Mouse (Mus musculus) right cerebral cortex, postnatal 25 days (tissue): ENCODE measurements around the gene P3h2.
A peak's percentile ranks its signal among the peaks of the same experiment; 100 is the strongest.

ENCODE experiments used
- DNase-seq: peaks from one replicate; pipeline ENCODE4 v3.0.0; 2022

The P3h2 gene

GRCm38 (mm10) chr16:25977210-25977609, 128.4 kb downstream of the P3h2 start:
- no peak for DNase-seq

DNA sequence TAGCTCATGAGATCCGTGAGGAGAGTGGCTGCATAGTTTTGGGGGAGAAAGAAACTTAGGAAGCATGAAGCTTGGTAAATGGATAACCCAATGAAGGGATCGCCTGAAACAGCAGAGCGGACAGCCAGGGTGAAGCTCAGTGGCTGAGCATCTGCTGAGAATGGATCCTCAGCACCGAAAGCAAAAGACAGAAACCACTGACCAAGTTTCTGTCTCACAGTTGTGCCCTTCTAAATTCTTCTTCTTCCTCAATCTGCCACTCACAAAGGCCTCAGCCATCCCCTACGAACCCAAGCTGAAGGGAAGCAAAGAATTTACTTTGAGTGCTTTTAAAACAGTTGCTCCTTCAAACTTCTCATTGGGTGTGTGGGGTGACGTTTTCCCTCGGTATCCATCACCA, 134.3 kb downstream of the P3h2 start:
- no peak for DNase-seq

GRCm38 (mm10) chr16:25970720-25971119, 134.9 kb downstream of the P3h2 start:
- DNase-seq, result no peak

DNA sequence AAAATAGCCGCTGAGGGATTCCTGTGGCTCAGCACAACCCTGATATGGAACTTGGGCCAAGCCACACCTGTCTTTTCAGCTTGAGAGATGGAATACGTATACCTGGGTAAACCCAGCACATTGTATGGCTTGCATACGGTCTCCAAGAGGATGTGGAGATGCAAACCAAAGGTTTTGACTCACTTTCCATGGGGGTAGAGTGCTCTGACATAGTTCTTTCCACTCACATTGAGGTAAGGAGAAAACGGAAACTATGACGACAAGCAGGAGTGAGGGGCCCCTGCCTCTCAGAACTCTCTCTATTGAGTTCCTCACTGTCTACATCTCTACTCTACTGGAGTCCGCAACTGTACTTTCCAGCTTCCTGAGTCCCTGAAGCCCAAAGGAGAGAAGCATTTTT, 135.4 kb downstream of the P3h2 start:
- no peak for DNase-seq

GRCm38 (mm10) chr16:25967297-25967696, 138.3 kb downstream of the P3h2 start:
- DNase-seq, result peak; percentile 55

GRCm38 (mm10) chr16:25963856-25964255, 141.7 kb downstream of the P3h2 start:
- DNase-seq, result peak; percentile 38

DNA sequence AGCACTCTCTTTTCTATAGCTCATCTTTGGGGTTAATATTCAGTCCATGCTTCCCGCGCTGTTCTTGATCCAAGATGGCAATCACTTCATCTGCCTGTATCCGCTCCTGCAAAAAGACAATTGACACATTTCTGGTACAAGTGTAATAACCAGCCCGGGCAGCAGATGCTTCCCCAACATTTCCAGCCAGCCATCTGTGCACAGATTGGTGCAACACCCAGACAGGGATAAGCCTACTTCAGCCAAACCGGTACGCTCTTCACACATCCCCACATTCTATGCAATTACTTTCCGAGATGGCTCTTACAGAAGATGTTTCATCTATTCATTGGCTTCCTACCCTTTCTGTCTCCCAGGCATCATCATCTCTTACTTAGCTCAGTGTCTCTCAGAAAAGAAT, 145.2 kb downstream of the P3h2 start:
- DNase-seq, result peak; percentile 59

DNA sequence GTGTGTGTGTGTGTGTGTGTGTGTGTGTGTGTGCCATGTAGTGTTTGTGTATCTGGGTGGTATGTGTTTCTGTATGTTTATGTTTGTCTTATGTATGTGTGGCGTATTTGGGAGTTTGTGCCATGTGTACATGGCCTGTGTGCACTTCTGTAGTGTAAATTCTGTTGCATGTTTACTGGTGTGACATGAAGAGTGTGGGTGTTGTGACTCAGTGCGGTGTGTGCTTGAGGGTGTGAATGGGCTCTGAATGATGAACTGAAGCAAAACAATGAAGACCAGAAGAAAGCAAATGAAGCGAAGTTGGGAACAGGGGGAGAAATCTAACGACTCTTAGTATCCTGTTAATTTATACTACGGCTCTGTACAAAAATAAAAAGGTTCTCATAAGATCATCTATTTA, 145.7 kb downstream of the P3h2 start:
- DNase-seq, result no peak

DNA sequence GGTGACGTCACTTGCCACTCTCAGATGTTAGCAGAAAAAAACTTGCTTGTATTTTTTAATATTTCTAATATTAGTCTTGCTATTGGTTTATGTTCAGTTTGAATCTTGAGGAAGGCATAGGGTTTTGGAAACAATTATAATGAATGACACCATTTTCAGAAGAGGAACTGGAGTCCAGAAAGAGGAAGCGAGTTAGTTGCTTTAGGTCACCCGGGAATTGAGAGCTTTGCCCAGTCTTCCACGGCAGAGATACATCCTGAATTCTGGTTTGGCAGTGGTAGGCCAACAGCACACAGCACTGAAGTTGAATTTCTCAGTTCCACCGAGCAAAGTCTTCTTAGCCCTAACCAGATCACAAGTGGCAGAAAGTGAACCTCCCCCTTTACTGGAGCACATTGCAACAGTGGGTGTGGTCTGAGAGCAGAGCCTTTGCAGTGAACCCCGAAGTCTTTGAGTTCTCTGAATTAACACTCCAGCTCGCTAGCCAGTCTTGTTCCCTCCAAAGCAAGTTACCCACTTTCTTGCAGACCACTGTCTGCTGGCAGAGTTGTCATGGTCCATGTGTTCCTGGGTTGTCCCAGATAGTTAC, 146.8 kb downstream of the P3h2 start:
- DNase-seq, result no peak

DNA sequence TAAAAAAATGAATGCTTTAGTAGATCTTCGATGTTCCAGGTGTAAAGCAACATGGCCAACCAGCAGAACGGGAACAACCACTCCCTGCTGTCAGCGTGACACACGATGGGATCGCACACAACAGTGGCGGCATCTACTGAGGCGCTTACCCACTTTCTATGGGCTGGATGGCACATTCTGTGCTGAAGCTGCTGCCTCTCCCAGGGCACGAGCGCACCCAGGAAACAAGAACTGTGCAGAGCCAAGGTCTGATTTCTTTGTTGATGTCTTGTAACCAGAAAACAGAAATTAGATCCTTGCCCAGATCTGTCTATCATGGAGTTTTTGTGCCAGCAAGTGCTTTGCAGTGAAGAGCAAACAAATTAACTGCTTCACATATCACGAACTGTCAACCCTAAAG, 147.4 kb downstream of the P3h2 start:
- no peak for DNase-seq

DNA sequence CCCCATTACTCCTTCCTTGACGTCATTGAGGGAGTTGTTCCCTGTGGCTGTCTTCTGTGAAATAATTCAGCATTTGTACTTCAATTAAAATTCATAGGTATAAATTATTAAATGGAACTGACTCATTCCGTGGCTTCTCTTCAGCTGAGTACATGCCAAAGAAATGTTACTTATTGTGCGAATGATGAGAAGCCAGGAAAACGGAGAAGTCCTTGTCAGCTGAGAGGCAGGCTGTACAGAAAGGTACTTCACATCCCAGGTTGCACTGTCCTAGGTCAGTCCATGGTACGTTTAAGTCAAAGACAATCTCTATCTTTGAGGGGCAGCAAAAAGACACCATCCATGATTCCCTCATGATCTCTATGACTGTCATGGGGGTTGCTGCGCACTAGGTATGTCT, 148.8 kb downstream of the P3h2 start:
- DNase-seq, result no peak

- no peak for DNase-seq
These were observed 151.0 kb downstream of the P3h2 start for GRCm38 (mm10) chr16:25954614-25955013.

- no peak for DNase-seq
These were observed 152.2 kb downstream of the P3h2 start for GRCm38 (mm10) chr16:25953359-25953758.

DNA sequence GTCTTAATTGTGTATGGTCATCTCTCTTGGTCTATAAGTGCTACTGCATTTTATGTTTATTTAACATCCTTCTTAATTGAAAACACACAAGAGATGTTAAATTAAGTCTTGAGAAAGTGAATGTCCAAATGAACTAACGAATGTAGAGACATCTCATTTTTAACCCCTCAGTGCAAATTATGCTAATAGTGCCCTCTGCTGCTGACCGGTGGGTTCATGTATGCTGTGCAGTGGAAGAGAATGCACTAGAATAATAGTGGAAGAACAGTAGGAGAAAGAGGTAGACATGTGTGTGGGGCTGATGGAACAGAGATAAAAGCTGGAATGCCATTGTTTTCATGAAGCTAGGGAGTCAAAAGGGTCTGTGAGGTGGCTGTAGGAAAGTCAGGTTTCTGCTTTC, 153.6 kb downstream of the P3h2 start:
- DNase-seq, result no peak

DNA sequence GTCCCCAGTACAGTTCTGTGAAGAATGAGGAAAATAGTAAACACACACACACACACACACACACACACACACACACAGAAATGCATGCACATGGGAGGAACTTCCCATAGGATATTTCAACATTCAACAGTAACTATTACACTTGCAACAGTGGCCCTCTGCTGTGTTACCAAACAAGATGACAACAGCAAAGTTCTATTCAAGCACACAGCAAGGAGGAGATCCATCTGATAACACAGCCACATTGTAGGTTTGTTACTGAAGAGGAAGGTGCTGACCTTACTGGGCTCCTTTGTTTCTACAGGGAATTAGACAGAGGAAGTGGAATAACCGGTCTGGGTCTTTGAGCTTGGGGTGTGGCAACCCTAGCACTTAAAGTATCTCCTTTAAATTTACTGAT, 157.5 kb downstream of the P3h2 start:
- no peak for DNase-seq

- no peak for DNase-seq
These were observed 160.2 kb downstream of the P3h2 start for GRCm38 (mm10) chr16:25945151-25945955.

DNA sequence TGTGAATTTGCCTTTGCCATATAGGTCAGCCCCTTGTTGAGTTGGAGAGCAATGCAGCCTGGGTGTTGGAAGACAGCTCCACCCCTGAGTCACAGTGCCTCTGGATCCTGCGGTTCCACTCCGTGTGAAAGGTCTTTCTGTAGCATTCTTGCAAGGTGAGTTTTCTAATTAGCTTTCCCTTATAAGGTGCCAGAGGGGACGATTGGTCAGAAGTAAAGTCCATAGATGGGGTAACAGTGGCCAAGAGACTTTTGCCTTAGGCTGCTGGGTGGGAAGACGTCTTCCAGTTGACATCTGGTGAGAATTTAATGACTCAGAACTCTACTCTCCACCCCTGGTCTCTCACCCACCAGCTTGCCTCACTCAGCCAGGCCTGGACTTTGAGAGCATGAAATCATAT, 163.3 kb downstream of the P3h2 start:
- no peak for DNase-seq

GRCm38 (mm10) chr16:25934181-25934580, 171.4 kb downstream of the P3h2 start:
- DNase-seq, result no peak

GRCm38 (mm10) chr16:25912185-25912584, 193.4 kb downstream of the P3h2 start:
- no peak for DNase-seq
